ENCODE assay signal across 14 mouse cellular contexts in the genomic region with DNA sequence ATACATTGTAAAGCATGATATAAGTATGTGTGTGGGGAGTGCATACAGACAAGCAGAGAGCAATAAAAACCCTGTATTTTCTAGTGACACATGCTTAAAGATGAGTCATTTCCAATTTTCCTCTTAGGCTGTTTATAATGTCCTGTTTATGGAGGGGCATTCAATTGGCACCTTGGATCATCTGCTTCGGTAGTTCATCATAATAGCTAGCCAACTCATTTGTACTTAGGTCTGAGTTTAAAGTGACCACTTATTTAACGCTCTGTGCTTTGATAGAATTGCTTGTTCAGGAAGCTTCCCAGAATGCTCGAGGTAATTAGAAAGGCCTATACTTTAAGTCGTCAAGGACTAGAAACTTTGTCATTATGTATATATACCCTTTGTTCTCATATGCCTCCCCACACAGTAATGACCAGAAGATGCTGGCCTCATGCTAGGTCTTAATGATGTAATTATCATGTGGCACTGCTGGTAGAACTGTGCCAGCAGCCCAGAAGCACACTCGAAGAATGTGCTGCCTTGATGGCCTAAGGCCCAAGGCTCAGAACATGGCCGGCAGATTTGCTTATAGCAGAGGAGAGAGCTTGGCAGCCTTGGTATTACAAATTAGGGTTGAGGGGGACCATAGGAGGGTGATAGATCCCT.
"Had no signal": no experiment of that assay in that cellular context is flagged by ENCODE, and none has a peak within 500 bp of the region (broad histone marks: within the 10 kb centered on the region; RNA-seq: fewer than 3 reads in every experiment).

No protein-coding gene starts in this region.

- H3K4me1 ChIP-seq: limb, embryonic 10.5 days; liver, embryonic 15.5 days had no signal

- ATAC-seq: lung, postnatal 0 days had no signal

- H3K4me2 ChIP-seq: liver, embryonic 11.5 days; liver, embryonic 15.5 days; neural tube, embryonic 13.5 days had no signal

- H3K9ac ChIP-seq: liver, embryonic 15.5 days; neural tube, embryonic 13.5 days had no signal

- H3K4me3 ChIP-seq: left cerebral cortex, adult 2 months; limb, embryonic 10.5 days; liver, embryonic 15.5 days; neural tube, embryonic 13.5 days had no signal

- H3K36me3 ChIP-seq: limb, embryonic 10.5 days; liver, embryonic 15.5 days; neural tube, embryonic 13.5 days had no signal

- DNase-seq: kidney, postnatal 10 days; kidney, postnatal 4 days; lung, adult 2 months; lung, postnatal 36 days; midbrain, embryonic 14.5 days; right cerebral cortex, adult 18-20 months; right cerebral cortex, postnatal 25 days had no signal

- H3K9me3 ChIP-seq: limb, embryonic 10.5 days; liver, embryonic 15.5 days; neural tube, embryonic 13.5 days had no signal

- H3K27me3 ChIP-seq: liver, embryonic 15.5 days; neural tube, embryonic 13.5 days had no signal

- H3K27ac ChIP-seq: left cerebral cortex, adult 2 months; limb, embryonic 10.5 days; liver, embryonic 15.5 days; neural tube, embryonic 13.5 days; stomach, postnatal 0 days had no signal
